Mouse (Mus musculus) retina, embryonic 14.5 days (tissue): ENCODE results near the gene Stat3.

Experiments
- DNase-seq: peaks from one replicate; pipeline ENCODE4 v3.0.0-alpha.2; 2015; ENCODE audit warnings: low spot score

Stat3 gene

DNA sequence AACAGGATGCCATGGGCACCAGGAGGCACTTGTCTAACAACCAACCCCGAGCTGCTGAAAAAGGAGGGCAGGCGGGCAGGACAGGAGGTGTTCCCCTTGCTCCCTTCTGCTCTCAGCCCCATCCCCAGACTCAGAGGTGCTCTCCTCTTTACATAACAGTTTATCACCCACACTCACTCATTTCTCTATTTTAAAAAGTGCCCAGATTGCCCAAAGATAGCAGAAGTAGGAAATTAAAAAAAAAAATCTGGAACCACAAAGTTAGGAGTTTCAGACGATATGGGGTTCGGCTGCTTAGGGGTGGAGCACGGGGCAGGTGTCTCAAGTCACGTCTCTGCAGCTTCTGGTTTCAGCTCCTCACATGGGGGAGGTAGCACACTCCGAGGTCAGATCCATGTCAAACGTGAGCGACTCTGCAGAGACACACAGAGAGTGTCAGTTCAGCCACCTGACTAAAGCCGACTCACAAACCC, 51.0 kb downstream of the Stat3 start:
- DNase-seq = no peak

DNA sequence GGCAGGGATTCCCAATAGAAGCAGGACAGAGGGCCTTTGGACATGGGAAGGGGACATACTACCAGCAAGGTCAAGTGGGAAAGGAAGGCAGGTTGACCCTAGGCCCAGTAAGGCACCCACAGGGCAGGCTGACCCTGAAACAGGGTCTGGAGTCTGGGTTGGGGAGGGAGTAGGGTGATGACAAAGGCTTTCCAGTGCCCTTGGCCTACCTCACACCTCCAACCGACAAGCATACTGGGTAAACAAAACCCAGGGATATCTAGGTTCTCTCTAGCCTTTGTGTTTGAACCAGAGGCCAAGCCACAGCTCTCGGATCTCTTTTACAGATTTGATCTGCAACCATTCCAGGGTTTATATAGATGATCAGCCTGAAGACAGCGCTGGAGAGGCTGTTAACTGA, 51.6 kb downstream of the Stat3 start:
- no peak for DNase-seq

DNA sequence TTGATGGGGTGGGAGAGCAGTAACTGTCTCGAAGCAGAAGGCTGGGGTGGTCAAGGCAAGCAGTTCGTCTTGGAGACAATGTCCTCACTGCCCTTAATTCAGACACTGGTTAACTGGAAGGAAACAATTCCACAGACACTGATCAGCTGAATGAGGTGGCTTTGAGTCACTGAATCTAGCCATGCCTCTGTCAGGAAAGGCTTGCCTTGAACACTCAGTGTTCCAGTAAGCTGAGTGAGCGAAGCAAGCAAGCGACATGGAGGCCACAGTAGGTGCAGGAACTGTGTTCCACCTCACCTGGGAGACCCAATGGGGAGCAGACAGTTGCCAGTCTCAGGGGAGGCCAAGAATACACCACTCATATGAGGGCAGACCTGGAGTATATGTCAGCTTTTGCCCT, 52.1 kb downstream of the Stat3 start:
- no peak for DNase-seq

DNA sequence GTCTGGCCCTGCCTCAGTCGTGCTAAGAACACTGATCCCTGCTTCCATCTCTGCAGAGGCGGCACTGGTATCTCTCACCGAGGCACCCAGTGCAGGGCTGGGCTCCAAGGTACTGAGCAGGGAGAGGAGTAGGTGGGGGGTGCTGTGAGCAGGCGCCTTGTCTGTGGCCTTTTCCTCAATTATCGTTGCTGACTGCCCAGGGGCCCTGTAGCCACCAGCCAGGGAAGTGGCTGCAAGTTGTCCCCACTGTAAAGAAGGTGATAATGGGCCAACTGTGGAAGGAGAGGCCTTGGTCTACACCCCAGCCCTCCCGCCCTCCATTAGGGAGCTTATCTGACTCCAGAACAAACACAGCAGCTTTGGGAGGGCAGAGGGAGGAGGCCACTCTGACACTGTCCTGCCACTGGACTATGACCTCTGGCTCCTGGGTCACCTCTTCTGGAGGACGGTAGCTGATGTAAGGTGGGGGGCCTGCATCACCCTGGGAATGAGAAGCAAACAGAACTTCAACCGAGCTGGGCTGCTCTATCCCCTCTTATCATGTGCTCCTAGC, 53.1 kb downstream of the Stat3 start:
- no peak for DNase-seq

DNA sequence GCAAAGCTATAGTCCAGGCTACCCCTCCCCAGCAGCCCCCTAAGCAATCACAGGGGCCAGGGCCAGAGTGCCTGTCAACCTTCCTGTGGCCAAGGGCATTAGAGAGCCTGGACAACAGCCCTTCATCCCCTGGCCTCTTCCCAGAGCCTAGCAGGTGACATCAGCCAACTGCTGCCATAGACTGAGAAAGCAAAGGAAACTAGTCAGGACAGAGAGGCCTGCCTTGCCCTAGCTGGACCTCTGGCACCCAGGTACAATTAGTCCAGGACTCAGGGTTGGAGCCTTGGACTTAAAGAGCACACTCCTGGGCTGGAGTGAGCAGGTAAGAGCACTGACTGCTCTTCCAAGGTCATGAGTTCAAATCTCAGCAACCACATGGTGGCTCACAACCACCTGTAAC, 53.9 kb downstream of the Stat3 start:
- DNase-seq = no peak

DNA sequence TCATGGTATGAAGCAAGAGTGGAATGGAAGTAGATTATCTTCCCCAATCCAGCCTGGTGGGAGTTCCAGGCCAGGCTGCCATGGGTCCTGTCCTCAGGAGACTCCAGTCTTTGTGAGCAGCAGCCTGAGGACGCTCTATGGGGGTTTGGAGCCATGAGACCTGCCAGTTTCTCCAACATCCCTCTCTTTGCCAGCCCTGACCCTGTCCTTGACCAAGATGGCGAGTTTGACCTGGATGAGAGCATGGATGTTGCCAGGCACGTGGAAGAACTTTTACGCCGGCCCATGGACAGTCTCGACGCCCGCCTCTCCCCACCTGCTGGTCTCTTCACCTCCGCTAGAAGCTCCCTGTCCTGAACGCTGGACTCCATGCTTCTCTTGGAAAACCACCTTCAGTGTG, 55.7 kb downstream of the Stat3 start:
- DNase-seq = no peak

DNA sequence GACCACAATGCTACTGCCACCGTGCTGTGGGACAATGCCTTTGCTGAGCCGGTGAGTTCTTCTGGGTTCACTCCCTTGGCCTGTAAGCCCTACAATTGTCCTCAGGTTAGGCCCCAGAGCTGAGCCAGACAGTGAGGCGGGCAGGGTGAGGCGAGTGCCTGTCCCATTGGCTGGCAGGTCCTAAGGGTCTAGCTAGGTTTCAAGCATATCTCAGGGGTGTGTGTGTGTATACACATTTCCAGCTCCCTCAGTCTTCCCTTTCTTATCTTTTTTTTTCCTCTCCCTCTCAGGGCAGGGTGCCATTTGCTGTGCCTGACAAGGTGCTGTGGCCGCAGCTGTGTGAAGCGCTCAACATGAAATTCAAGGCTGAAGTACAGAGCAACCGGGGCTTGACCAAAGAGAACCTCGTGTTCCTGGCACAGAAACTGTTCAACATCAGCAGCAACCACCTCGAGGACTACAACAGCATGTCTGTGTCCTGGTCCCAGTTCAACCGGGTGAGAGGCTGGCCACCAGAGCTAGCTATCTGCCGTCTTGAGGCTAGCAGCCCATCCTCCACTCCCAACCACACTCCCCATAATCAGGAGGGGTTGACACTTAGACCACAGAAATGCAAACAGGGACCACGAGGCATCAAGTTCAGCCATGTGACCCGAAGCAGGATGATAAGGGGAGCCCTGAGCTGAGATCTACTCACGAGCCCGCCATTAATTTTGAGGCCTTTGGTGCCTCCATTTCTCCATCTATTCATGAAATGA, 59.8 kb downstream of the Stat3 start:
- DNase-seq = no peak

DNA sequence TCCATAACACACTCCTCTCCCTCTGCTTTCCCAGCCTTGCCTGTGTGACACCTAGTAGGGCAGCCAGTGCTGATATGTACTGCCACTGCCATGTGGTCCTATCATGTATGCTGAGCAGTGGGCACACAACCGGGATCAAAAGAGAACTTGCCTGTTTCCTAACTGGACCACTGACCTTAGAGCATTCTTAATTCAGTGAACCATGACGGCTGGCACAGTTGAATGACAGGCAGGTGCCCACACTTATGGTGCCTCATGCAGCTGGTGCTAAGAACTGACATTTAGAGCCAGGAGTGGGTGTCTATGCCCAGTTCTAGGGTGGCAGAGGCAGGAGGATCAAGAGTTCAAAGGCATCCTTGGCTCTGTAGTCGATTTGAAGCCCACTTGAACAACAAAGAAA, 63.6 kb downstream of the Stat3 start:
- DNase-seq = no peak

DNA sequence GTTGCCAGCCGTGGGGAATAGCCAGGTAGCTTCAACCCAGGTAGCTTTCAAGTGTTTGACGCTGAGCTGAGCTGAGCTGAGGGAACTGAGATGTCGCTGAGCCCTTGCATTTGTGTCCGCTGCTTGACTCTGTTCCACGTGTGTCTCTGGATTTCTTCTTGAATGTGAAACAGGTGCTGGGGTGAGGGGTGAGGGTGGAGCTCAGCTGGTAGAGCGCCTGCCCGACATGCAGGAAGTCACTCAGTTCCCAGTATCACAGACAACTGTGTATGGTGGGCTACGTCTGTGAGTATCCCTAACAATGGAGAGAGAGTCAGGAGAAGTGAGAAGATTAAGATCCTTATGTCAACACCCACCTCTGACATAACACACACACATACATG, 68.4 kb downstream of the Stat3 start:
- DNase-seq = no peak

DNA sequence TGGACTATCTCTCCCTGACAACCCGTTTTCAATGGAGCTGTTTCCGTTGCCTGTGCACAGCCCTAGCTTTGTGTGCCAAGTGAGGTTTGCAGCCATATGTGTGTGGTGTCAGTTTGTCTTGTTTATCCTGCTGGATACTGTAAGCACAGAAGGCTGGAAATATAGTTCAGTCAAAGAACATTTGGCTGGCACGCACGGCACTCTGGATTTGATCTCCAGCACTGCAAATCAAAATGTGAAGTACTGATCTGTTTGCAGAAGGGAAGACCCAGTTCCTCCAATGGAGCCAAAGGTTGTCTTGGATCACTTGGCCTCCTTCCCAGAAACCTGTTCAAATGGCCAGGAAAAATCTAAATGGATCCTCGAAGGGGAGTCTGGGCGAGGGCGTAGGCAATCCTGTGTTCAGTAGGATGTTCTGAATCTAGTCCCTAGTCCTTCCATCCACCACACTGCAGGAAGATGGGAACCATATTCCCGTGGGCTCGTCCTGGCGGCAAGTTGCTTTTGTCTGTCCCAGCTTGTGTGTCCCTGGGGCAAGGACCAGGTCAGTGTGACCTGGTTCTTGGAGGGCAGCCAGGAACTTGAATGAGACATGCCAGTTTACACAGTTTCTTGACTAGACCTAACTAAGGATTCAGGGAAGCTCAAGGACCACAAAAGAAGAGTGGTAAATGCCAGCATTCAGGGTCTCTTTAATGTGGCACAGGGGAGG, 68.9 kb downstream of the Stat3 start:
- no peak for DNase-seq

DNA sequence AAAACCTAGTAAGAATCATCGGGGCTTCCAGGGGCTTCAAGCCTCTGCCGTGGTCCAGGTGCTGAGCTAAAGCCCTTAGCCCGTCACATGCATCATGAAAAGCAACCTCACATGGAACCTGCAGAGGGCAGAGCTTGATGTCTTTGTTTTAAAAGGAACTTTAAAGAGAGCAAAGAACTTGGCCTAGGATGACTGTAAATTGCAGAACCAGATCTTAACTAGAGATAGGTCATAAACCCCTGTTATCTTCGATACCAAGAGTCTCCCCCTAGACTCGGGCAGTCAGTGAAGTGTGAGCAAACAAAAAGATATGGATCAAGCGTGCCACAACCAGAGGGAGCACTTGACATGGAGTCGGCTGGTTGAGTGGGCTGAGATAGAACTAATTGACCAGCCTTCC, 73.7 kb downstream of the Stat3 start:
- no peak for DNase-seq

DNA sequence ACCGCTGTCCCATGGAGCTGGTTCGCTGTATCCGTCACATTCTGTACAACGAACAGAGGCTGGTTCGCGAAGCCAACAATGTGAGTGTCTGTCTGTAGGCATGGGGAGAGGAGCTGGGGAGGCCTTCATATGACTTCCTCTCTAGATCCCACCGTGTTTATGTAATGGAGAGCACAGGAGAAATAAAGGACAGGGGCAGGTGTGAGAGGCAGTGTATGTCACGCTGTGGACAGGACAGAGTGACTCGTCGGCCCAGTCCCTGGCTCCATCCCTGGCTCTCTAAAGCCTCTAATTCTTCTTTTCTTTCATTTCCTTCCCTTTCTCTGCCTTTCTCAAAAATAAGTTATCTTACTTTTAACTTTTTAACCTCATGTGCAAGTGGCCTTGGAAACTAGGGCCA, 76.2 kb downstream of the Stat3 start:
- DNase-seq = no peak

DNA sequence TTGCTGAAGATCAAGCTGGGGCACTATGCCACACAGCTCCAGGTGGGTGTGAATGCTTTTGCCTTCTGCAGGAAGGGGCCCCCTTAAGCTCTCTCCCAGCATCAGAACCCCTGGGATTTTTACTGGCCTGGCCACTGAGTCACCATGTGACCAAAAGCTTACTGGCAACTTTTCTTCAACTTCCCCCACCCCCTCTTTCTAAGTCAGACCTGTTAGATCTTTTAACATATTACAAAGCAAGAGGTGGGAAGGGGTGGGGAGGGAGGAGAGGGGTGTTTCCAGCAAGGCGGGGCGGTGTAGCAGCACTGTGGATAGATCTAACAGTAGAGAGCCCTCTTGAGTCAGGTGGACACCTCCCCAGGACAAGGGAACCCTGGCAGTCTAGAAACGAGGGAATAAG, 77.5 kb downstream of the Stat3 start:
- DNase-seq = no peak

DNA sequence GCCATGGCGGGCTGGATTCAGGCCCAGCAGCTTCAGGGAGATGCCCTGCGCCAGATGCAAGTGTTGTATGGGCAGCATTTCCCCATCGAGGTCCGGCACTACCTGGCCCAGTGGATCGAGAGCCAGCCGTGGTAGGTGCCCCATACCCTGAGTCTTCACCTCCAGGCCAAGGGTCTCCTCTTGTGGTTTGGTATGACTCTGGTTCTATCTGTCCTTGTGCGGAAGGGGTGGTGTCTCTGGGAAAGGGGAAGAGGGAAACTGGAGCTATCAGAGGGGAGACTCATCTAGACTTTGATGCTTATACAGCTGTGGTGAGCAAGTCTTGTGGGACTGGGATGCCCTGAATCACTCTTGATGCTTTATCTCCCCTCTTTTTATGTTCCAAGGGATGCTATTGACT, 78.0 kb downstream of the Stat3 start:
- no peak for DNase-seq

DNA sequence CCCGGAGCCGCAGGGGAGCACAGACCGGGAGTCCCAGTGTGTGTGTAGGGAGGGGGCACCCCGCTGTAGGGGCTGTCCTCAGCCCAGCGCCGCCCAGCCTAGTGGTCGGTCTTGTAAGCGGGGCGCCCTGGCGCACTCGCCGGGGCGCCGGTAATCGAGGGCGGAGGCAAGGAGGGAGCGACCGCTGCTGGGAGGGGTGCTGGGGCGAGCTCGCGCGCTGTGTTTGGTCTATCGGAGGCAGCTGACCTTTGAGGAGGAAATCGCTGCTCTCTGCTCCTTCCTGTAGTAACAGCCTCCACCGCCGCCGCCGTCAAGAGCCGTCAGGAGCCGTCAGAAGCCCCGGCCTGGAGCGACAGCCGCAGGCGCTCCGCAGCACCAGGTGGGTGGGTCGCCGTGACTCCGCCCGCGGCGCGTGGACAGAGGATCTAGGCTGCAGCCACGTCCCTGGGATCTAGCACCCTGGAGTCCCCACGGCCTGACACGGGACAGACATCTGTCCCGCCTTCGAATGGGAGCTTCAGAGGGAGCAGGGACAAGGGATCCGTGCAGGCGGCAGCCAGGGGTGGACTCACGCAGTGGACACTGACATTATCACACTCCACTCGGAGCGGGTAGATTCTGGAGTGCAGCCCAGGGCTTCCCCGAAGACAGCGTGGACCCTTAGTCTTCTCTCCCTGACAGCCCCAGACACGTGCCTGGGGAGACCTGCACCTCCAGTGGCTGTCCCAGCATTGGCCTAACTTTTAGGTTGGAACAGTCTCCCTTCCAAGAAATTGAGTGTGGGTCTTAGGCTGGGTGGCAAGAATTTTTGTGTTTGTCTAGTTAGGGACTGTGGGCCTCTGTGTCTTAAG, 78.9 kb downstream of the Stat3 start:
- peak; percentile 60 for DNase-seq

DNA sequence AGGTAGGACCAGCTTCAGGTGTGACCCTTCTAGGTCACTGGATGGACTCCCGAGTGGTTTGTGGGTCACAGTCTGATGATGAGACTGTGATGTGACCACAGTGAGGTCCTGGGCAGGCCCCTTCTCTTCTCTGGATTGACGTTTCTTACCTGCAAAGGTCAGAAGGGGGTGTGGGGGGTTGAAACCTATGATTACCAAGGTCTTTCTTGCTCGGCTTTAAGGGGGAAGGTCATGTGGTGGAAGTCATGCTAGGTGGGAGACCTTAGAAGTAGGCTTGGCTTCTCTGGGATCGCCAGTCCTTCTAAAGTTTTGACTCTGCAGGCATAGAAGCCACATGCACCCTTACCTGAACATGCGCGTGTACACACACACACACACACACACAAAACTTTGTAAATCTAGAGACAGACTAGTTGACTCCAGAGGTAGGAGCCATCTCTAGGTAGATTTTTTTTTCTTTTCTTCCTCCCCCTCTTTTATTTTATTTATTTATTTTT, 79.7 kb downstream of the Stat3 start:
- no peak for DNase-seq

DNA sequence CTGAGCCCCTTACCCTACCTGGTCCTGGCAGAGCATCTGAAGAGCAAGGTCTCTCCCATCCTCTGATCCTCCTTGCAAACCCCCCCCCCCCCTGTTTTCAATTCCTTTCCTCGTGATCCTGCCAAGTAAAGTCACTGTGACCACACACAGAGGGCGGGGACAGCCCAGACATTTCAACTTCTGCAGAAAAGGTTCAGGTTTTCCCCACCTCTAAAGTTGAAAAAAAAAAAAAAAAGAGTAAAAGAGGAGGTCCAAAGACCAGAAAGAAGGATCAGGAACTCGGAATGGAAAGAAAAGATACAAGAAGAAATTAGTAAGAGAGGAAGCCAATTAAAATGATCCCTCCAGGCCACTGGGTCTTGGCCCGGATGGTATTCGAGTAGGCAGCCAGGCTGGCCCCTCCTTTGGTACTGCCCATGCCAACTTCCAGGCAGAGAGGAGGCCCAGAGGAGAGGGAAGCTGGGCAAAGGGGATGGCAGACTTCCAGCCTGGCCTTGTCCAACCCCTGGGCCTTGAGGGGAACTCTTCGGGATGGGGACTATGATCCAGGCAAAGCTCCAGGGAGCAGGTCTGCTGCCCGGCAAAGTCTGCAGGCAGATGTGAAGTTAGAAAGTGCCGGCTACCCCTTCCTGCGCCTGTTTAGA, 80.3 kb downstream of the Stat3 start, which contains the start of gene Stat5a:
Gene Stat5a (plus strand): TSS at position 417 of the 644 bp plus-strand sequence.
- DNase-seq = no peak

DNA sequence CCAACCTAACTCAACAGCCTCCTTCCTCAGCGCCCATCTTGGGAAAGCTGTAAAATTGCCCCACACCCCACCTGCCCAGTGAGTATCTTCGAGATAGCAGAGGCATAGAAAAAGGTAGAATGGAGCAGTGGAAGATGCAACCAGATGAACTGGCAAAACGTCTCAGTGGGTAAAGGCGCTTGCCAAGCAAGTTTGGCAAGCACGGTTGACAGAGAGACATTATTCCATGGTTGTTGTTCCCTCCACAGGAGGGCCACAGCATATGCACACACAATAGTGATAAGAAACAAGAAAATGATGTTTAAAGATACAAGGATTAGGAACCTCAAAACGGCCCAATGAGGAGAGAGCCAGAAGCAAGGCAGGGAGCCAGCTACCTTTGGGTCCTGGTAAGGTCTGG, 81.4 kb downstream of the Stat3 start:
- DNase-seq = no peak

DNA sequence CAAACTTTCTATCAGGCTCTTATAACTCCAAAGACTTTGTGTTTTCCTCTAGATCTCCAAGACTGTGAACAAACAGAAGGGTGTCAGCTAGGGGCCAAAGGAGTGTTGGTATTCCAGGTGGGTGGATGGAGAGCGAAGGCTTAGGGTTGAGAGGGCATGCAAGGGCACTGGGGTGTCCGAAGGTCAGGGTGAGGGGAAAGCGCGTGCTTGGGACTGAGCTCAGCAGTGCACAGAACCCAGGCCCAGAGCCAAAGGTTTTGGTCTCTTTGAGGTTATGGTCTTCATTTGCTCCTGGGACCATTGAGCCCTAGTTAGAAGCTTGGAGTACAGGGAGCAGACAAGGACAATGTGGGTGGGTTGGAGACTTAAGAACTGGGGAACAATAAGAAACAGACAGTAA, 84.2 kb downstream of the Stat3 start:
- no peak for DNase-seq

DNA sequence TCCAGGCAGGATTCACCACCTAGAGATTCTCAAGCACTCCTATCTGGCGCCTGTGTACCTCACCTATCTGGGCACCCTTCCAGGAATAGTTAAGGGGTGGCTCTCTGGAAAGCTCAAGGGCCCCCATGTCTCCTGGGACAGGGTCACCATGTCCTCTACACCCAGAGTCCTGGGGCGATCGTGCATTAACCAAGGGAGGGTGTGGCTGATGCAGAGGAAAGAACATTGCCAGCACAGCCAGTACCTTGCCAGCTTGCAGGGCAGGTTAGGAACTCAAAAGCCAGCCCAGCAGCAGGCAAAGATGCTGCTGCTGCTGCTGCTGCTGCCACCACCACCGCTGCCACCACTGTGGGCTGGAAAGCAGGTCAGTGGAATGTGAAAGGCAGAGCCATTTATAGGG, 85.1 kb downstream of the Stat3 start:
- no peak for DNase-seq

DNA sequence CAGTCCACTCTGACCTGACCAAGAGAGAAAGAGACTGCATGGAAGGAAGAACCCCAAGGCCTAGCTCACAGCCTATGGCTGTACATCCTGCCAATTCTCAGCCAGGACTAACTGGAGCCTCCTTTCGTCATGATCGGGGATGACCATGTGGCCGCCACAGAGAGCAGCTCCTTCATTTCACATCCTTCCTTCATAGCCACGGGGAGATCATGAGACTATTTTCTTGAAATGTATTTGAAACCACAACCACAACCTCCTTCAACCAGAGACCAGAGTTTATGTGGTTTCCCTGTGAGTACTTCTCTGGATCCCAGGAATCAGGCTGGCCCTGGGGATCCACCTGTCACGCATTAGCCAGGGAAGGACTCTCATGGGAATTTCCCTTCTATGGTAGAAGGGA, 86.3 kb downstream of the Stat3 start:
- DNase-seq = no peak

DNA sequence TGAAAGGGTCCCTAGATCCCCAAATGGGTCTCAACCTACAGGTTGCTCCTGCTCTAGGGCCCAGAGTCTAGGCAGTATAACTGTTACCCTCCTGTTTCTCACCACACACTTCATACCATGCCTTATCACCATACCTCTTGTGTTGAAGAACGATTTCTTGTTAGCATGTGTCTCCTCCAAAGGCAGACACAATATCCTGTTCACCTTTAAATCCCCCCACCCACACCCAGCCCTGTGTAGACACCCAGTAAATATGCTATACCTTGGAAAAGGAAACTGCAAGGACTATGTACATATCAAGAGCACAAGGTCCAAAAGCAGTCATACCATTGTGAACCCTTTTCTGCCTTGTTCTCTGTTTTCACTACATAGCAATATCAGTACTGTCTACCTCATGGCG, 87.3 kb downstream of the Stat3 start:
- no peak for DNase-seq
